Mouse (Mus musculus): ENCODE results near the gene Ell. TPM values are rescaled to one million over a fixed set of nuclear protein-coding genes. Genes with fewer than 3 reads are reported as not detected.
"Not testable (repeated sequence)": the region's sequence is repeated elsewhere in the genome, so short reads cannot be mapped to it uniquely, and the experiment has no call there.

The Ell gene
- total RNA-seq, 2 experiments from 2014 or later, result 18.7 TPM

GRCm38 (mm10) chr8:70562802-70563201 is 23.5 kb downstream of the Ell start:
- DNase-seq (ENCODE audit: low spot score in 2 of 2), result no peak

DNA sequence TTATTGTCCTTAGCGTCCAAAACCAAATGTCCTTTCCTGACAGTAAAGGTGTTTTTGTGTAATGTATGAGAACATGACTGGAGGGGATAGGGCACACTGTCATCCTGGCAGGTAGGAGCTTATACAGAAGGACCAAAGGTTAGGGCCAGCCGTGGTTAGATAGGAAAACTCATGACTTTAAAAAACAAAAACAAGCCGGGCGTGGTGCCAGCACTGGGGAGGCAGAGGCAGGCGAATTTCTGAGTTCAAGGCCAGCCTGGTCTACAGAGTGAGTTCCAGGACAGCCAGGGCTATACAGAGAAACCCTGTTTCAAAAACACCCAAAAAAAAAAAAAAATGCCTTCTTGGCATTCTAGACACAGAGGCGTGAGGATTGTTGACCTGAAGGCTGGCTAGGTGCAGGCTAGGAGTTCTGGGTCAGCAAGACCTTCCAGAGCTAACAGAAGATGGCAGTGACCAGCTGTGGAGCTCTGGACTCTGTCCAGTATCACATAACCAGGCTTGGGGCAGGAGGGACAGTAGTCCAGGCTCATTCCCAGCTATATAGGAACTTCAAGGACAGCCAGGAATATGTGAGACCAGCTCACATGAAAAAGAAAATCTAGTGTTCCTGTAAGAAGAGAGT is 24.6 kb downstream of the Ell start:
- DNase-seq (ENCODE audit: low spot score in 2 of 2), result no peak

GRCm38 (mm10) chr8:70564696-70565235 is 25.5 kb downstream of the Ell start:
- DNase-seq (ENCODE audit: low spot score in 2 of 2), result no peak

DNA sequence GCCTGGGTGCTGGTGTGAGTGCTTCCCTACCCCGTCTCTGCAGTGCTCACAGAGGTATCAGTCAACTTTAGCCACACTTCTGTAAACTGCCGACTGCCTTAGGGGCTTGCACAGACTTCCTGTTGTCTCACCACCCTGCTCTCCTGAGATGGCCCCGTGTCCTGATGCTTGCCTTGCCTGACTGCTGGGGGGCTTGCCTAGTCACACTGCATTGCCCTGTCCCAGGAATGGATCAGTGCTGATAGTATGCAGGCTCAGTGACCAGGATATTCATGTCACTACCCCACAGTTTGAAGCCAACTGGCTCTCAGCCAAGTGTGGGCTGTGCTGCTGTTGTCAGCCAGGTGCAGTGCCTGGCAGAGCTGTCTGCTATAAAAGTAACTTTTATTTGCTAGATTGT is 26.3 kb downstream of the Ell start:
- DNase-seq (ENCODE audit: low spot score in 2 of 2), result no peak

- no peak for DNase-seq (ENCODE audit: low spot score in 2 of 2)
Measured at GRCm38 (mm10) chr8:70570360-70570759, 31.1 kb downstream of the Ell start.

DNA sequence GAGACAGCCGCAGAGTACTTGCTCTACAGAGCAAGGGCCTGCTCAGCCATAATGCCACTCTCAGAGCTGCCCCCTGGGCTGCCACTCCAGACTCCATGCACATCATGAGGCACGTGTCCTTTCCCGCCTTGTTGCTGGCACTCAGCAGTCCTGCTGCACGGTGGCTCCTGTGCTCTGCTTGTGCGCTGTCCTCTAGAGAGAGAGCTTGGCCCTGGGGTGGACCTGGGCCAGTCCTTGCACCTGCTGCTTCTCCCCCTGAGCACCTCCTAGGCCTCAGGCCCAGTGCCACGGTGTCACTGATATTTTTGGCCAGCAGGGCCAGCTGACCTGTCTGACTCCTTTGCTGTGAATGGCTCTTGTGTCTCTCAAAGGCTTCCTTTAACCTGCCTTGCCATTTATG is 31.7 kb downstream of the Ell start:
- DNase-seq (ENCODE audit: low spot score in 2 of 2), result no peak

DNA sequence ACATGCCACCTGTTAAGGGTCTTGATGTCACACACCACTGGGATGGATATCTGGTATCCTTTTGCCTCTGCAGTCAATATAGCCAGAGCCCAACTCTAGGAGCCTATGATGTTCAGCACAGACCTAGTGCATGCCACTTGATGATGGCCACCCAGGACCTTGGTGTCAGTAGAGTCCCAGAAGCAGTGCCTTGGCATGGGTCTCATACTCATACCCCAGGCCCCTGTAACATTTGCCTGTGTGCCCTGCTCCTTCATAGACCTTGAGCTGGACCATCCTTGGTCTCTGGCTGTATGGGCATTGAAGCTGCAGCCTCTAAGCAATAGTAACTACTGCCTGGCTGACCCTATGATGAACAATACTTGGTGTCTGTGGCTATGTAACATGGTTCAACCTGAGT is 35.0 kb downstream of the Ell start:
- DNase-seq (ENCODE audit: low spot score in 2 of 2), result no peak

GRCm38 (mm10) chr8:70574915-70575314 is 35.7 kb downstream of the Ell start:
- DNase-seq (ENCODE audit: low spot score in 2 of 2), result no peak

DNA sequence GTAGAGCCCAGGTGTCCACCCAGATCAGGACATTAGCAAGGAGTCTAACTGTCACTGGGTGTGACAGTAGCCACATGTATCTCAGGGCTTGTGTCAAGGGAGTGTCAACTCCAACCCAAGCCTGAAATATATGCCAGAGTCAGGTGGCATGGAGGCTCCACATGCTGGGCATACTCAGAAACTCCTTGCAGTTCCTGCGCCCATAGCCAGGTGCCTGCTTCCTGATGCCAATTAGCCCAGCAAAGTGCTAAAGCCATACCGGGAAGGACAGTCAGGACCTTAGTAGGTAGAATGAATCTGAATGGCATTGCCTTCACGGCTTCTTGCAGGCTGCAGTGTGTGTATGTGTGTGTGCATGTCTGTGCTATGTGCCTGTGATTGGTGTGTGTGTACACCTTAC is 38.0 kb downstream of the Ell start:
- no peak for DNase-seq (ENCODE audit: low spot score in 2 of 2)

- peak in 1 of 2 experiments; percentile 72 for DNase-seq (ENCODE audit: low spot score in 2 of 2)
Measured at GRCm38 (mm10) chr8:70583476-70584387, 44.5 kb downstream of the Ell start.

- DNase-seq (ENCODE audit: low spot score in 2 of 2), result no peak
Measured at GRCm38 (mm10) chr8:70584606-70585257, 45.5 kb downstream of the Ell start.

- DNase-seq (ENCODE audit: low spot score in 2 of 2), result peak in 1 of 2 experiments; percentile 73
Measured at GRCm38 (mm10) chr8:70585258-70585652, 46.0 kb downstream of the Ell start.

GRCm38 (mm10) chr8:70587955-70588354 is 48.7 kb downstream of the Ell start:
- DNase-seq (ENCODE audit: low spot score in 2 of 2), result not testable (repeated sequence)

DNA sequence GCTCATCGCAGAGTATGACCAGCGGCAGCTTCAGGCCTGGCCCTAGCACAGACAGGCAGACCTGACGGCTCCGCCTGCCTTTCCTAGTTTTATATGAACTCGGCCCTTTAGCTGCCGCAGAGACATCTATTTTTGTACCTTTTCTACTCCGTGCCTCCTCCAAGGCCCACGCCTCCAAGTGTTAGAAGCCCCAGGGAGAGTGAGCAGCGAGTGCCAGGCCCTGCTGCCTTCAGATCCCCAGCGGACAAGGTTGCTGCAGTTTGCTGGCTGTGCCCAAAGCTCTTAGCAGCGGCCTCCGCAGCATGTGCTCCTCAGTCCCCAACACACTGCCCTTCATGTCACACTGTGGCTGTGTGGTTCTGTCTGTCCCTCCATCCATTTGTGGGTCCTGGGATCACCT is 52.3 kb downstream of the Ell start:
- no peak for DNase-seq (ENCODE audit: low spot score in 2 of 2)

GRCm38 (mm10) chr8:70593173-70593572 is 53.9 kb downstream of the Ell start:
- no peak for DNase-seq (ENCODE audit: low spot score in 2 of 2)

GRCm38 (mm10) chr8:70593961-70594609 is 54.8 kb downstream of the Ell start, which contains the start of gene Isyna1:
Gene Isyna1, plus strand, starts transcription at chr8:70594373.
- no peak for DNase-seq (ENCODE audit: low spot score in 2 of 2)

DNA sequence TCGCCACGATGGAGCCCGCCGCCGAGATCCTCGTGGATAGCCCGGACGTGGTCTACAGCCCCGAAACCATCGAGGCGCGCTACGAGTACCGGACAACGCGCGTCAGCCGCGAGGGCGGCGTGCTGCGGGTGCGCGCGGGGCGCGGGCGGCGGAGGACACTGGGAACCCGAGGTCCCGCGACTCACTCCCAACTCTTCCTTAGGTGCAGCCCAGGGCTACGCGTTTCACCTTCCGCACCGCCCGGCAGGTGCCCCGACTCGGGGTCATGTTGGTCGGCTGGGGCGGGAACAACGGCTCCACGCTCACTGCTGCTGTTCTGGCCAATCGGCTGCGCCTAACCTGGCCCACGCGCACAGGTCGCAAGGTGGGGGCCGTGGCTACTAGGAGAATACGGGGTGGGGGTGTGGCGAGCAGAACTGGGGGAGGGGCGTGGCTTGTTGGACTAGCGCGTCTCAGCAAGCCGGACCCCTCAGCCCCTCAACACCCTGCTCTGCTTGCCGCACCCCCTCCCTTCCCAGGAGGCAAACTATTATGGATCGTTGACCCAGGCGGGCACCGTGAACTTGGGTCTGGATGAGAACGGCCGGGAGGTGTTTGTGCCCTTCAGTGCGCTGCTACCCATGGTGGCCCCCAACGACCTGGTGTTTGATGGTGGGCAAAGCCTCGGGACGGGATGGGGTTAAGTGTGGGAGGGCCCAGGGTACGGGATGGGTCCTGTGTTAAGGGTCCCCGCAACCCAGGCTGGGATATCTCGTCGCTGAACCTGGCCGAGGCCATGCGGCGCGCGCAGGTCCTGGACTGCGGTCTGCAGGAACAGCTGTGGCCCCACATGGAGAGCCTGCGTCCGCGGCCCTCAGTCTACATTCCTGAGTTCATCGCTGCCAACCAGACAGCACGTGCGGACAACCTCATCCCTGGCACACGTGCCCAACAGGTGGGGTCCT is 55.6 kb downstream of the Ell start:
- no peak for DNase-seq (ENCODE audit: low spot score in 2 of 2)

DNA sequence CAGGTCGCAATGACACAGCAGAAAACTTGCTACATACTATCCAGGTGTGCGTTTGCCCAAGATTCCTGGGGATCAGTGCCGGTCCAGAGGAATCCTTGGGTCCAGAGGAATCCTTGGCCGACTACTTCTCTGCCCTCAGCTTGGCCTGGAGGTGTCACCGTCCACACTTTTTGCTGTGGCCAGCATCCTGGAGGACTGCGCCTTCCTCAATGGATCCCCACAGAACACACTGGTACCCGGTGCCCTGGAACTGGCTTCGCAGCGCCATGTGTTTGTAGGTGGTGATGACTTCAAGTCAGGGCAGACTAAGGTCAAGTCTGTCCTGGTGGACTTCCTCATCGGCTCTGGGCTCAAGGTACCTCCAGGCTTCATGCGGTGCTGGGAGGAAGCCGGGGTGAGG is 56.6 kb downstream of the Ell start:
- DNase-seq (ENCODE audit: low spot score in 2 of 2), result no peak

DNA sequence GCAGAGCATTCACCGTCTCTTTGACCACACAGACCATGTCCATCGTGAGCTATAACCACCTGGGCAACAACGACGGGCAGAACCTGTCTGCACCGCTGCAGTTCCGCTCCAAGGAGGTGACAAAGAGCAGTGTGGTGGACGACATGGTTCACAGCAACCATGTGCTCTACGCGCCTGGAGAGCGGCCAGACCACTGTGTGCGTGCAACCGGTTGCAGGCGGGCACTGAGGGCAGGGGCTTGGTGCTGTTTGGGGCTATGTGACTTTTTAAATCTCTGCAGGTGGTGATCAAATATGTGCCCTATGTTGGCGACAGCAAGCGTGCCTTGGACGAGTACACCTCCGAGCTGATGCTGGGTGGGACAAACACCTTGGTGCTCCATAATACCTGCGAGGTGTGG is 57.0 kb downstream of the Ell start:
- no peak for DNase-seq (ENCODE audit: low spot score in 2 of 2)

DNA sequence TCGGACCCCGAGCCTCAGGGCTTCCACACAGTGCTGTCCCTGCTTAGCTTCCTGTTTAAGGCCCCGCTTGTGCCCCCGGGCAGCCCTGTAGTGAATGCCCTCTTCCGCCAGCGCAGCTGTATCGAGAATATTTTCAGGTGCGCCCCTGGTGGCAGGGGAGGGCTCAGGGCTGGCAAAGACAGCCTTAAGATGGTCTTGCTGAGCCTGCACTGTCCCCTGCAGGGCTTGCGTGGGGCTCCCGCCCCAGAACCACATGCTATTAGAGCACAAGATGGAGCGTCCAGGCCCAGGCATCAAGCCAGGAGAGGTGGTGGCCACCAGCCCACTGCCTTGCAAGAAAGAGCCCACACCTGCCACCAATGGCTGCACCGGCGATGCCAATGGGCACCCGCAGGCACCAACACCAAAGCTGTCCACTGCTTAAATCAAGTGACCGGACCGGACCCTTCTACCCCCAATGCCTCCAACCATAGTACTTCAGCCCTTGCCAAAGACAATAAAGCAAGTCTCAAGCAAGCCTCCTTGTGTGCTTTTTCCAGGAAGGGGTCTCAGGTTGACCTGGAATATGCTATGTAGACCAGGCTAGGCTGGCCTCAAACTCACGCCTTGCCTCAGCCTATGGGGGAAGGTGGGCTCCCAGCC is 57.6 kb downstream of the Ell start:
- no peak for DNase-seq (ENCODE audit: low spot score in 2 of 2)

Data from layer of hippocampus, postnatal 14 days (tissue).